Mouse (Mus musculus) kidney, postnatal 25 days (tissue): Measurements from ENCODE around the gene Tnfrsf1b.

ENCODE experiments used
- DNase-seq, 2 experiments: peaks; one replicate each; pipeline ENCODE4 v3.0.0; 2021; ENCODE audit warnings: mixed read lengths in 2 of 2

Gene Tnfrsf1b

GRCm38 (mm10) chr4:145256144-145256543 lies 9.5 kb upstream of the Tnfrsf1b start:
- no peak for DNase-seq

- no peak for DNase-seq
Observed at GRCm38 (mm10) chr4:145254418-145254817, 7.7 kb upstream of the Tnfrsf1b start.

- DNase-seq = no peak
Observed at GRCm38 (mm10) chr4:145252611-145253010, 5.9 kb upstream of the Tnfrsf1b start.

DNA sequence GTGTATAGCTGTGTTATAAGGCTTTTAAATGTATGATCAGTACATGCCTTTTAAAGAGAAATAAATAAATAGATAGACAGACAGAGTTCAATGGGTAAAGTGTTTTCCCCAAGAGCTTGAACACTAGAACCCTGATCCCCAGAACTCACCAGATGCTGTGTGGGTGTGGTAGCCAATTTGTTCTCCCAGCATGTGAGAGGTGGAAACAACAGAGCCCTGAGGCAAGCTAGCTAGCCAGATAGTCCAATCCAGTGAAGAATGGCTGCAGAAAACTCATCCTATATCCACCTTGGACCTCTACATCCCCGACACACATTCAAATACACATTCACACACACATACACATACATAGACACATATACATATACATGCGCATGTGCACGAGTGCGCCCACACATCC lies 4.9 kb upstream of the Tnfrsf1b start:
- no peak for DNase-seq

GRCm38 (mm10) chr4:145250002-145250401 lies 3.3 kb upstream of the Tnfrsf1b start:
- no peak for DNase-seq

GRCm38 (mm10) chr4:145247556-145247955 lies 886 bp upstream of the Tnfrsf1b start:
- DNase-seq = no peak

GRCm38 (mm10) chr4:145245581-145245980 lies 1.1 kb downstream of the Tnfrsf1b start:
- DNase-seq = no peak

- DNase-seq = no peak
Observed at GRCm38 (mm10) chr4:145244676-145245075, 2.0 kb downstream of the Tnfrsf1b start.

GRCm38 (mm10) chr4:145242719-145243350 lies 3.8 kb downstream of the Tnfrsf1b start:
- no peak for DNase-seq

DNA sequence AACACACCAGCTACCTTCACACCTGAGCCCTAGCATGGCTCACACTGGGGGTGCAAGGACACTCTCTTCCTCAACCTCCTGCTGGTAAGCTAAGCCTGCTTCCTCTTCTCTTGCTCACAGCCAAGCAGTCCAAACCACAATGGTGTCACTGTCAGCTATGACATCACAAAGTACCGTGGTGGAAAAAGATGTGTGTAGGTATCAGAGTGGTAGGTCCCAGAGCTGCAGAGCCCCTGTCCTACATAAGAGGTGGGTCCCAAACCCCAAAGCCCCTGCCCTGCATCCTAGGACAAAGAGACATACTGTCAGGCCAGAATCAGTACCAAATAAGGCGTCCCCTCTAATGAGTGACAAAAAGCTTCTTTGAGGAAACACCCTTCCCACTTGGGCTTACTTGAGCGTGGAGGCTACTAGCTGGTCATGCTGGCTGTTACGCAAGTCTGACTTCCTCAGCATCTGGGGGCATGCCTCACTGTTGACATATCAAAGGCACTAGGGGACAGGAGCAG lies 5.9 kb downstream of the Tnfrsf1b start:
- peak in 1 of 2 experiments; percentile 55 for DNase-seq

DNA sequence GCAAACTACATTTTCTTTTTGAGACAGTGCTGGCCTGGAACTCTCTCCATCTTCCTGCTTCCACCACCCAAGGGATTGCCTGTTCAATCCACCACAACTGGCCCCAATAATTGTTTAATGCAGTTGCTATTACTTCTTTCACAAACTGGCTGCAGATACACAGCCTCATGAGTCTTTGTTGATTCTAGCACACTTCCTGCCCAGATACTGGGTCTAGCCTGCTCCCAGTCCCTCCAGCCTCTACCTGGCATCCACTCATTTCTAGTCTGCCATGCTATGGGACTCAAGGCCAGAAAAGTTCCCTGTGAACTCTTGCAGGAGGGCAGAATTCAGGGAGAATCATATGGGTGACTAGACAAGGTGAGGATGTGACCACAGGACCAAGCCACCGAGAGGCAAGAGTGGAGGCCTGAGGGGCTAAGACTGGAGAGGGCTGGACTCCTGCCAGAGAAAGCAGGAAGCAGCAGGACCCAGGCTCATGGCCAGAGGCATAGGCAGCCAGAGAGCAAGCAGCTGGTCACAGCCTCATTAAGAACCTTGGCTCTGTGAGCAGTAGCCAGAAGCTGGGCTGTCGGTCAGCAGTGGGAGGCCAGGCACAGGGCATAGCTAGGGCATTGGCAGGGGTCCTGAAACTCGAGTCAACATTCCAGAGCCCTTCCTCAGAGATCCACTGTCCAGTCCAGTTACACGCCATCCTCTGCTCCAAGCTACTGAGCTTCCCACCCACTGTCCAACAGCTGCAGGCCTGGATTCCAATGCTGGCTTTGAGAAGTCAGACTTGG lies 7.4 kb downstream of the Tnfrsf1b start:
- DNase-seq = peak; percentile 77 to 85

- no peak for DNase-seq
Observed at GRCm38 (mm10) chr4:145236027-145236426, 10.6 kb downstream of the Tnfrsf1b start.

DNA sequence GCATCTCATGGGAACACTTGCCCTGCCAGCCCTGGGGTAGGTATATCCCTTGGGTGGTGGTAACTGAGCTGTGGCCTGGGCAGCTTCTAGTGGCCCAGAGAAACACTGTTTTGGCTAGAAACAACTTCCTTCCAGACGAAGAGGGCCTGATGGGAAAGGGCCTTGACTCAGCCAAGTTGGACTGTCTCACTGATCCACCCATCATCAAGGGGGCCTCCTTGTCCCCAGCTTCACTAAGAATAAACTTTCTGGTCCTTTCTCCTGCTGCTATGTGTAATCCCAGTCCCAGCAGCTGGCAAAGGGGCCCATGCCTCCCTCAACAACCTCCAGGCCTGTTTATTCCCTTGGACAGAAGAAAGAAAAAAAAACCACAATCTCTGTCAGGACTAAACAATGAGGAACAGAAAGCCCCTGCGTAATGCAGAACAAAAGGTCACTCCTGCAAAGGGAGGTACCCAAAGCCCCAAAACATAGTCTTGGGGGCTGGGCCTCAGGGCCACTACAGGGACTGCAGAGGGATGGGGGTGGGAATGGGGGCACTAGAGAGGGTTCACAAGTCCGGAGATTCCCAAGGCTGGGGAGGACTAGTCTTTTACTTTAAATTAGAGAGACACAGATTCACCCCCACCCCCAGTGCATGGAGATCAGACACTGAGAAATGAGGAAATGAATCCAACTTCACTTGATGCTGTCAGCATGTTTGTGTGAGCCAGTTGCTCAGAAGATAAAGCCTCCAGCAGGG lies 13.0 kb downstream of the Tnfrsf1b start:
- no peak for DNase-seq

DNA sequence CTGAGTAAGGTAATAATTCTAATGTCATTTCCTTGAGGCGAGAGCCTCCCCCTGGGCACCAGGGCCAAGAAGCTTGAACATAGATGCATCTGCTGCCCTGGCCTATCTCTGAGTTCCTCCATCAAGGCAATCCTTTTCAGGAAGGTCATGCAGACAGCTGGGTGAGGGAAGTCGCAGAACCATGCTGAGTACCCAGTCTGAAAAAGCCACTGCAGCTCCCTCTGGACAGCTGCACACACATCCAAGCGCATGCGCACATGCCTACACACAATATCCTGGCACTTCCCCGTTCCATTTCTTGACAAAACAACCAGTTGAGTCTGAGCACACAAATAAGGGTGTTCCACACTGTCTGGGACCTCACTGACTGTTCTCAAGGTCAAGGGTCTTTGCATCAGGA lies 14.9 kb downstream of the Tnfrsf1b start:
- DNase-seq = no peak

DNA sequence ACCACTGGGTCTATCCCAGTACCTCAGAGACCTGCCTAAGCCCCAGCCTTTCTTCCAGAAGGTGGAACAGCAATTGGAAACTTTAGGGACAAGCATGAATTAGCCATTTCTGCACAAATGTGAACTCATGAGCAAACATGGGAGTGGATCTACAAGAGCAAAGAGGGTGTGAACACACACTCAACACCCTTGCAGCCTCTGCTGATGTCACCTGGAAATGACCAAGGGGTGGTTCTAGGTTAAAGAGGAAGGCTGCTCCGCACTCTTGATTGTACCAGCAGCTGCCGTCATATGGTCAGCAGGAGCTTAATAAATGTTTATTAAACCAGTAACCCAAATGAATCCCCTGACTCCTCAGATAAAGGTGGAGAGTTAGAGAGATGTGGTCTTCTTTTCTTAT lies 16.0 kb downstream of the Tnfrsf1b start:
- no peak for DNase-seq

GRCm38 (mm10) chr4:145229524-145230163 lies 17.0 kb downstream of the Tnfrsf1b start:
- DNase-seq = peak; percentile 28 to 48

DNA sequence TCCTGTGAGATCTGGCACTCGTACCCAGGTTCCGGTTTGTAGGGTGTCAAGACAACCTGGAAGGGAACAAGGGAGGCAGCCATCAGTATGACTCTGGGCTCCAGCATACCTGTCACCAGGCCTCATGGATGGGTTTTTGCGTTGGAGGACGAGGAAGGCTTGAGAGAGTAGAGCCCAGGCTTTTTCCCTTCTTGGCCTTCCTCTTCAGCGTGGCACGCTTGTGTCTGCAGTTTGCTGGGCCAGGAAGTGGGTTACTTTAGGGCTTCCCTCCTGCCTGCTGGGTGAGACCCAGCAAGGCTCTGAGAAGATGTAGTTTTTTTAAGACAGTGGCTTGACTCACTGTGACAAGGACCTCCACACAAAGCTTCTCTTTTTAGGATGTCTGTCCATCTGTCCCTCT lies 17.6 kb downstream of the Tnfrsf1b start:
- DNase-seq = no peak

DNA sequence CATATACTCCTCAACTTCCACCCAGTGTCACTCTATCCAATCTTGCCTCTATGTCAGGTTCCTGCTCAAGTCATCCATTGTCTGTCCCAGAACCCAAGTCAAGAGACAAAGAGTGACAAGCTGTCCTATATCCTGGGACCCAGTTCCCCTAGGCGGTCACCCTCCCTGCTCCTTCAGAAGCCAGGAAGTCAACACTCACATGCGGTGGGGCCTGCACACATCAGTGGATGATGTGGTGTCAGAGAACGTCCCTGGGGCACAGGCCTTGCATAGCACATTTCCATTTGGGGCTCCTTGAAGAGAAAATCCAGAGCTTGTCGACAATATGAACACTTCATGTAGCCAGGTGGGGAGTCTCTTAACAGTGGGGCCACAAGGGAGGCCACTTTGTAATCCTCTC lies 22.1 kb downstream of the Tnfrsf1b start:
- no peak for DNase-seq

DNA sequence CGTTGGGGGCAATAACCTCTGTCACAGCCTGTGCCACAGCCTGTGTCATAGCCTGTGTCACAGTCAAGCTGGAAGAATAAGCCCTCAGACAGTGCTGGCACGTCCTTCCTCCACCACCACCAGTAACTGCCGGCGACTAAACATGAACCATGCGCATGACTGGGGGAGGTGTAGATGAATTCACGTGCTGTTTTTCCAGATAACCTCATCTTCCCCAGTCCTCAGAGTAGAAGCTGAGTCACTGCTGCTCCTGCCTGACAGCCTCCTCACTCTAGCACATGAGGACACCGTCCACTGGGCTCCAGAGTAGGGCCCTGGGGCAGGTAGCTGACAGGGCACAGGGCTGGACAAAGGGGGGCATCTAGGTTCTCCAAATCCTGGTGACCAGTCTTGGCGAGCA lies 24.6 kb downstream of the Tnfrsf1b start:
- no peak for DNase-seq

DNA sequence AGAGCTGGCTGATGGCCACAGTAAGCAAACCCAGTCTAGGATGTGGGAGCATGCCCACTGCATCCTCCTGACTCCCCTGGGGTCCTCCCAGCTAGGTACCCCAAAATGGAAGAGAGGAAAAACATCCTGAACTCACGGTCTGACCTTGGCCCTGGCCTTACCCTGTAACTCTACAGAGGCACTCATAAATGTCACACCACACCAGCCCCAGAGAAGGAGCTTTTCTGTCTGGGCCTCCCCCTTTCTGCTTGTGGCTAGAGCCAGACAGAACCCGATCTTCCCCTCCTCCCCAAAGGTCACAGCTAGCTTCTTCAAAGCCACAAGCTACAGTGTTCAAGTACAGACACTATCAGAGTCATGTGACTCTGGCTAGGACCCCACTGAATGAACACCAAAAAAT lies 25.3 kb downstream of the Tnfrsf1b start:
- no peak for DNase-seq

GRCm38 (mm10) chr4:145220001-145220400 lies 26.7 kb downstream of the Tnfrsf1b start:
- DNase-seq = no peak

DNA sequence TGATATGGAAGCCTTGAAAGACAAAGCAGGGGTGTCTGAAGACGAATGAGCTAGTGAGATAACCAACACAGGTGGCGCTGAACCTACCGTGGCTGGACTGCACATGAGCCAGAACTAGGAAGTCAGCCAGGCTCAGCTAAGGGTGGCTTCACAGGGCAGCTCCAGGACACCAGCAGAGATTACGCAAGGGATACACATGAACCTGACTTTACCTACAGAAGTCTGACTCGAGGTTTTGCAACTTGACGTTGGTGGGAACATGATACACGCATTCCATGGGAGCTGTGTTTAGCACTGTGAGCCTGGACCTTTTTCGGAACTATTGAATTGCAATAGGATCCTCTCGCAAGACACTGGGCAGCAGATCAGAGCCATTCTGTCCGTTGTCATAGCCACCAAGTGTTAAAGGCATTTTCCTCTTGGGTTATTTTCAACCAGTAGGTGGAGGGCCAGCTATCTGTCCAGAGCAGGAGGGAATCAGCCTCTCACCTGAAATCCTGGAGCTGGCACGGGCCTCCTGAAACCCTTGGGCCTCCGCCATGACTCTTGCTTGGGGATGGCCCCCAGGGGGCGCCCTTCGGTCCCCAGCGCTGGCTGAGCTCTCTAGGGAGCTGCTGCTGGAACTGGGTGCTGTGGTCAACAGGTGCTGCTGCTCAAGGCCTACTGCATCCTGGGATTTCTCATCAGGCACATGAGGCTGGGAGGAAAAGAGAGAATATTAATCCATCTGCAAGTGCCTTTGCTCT lies 27.3 kb downstream of the Tnfrsf1b start:
- peak; percentile 20 to 57 for DNase-seq
